Mouse (Mus musculus): ENCODE measurements at regions not wholly inside any gene's neighbourhood (a gene's known extent, or its start where the extent isn't known, plus 50 kb on each side); places are given as distances from the start of the nearest gene placed in this dataset.

GRCm38 (mm10) chr7:121282154-121282553 is 109.5 kb upstream of the Hs3st2 start:
- TF ChIP-seq CTCF (IDR thresholded peaks at IDR 0.05; ENCODE audit: borderline replicate concordance, extremely low read depth, insufficient read depth, insufficient read length) (no peak), POLR2A (IDR thresholded peaks at IDR 0.05; ENCODE audit: borderline replicate concordance, extremely low read depth, insufficient read depth, insufficient read length, poor library complexity, severe bottlenecking) (no peak)

Measured in brain, embryonic 14.5 days (tissue).